Mouse (Mus musculus) heart, embryonic 15.5 days (tissue): ENCODE measurements around the gene Tac2. TPM values are rescaled to one million over a fixed set of nuclear protein-coding genes. Genes with fewer than 3 reads are reported as not detected.

Experiments
- ATAC-seq: fragments of 200-750 bp; cut with Nextera tagmentation; replicated peaks from 2 replicates; pipeline ENCODE4 v1.8.0; 2017; ENCODE audit warnings: low read depth, moderate TSS enrichment; ENCODE audit not compliant: insufficient number of reproducible peaks, insufficient read depth, low FRiP score
- H3K27ac ChIP-seq: fragments of 300-500 bp; sonication (generic); 2 replicates; pipeline ENCODE4 v1.5.1; 2015; ENCODE audit warnings: mild to moderate bottlenecking, inconsistent platforms
- H3K27me3 ChIP-seq: fragments of 300-500 bp; sonication (generic); 2 replicates; pipeline ENCODE4 v1.6.1; 2015; ENCODE audit warnings: inconsistent platforms
- H3K36me3 ChIP-seq: fragments of 300-500 bp; sonication (generic); 2 replicates; pipeline ENCODE4 v1.6.1; 2015; ENCODE audit warnings: mild to moderate bottlenecking, inconsistent platforms
- H3K4me1 ChIP-seq: fragments of 300-500 bp; sonication (generic); replicated peaks from 2 replicates; pipeline ENCODE4 v1.6.1; 2015; ENCODE audit warnings: inconsistent platforms
- H3K4me2 ChIP-seq: fragments of 300-500 bp; sonication (generic); 2 replicates; pipeline ENCODE4 v1.6.1; 2015; ENCODE audit warnings: inconsistent platforms, mild to moderate bottlenecking, moderate library complexity
- H3K4me3 ChIP-seq: fragments of 300-500 bp; sonication (generic); 2 replicates; pipeline ENCODE4 v1.5.1; 2015; ENCODE audit warnings: mild to moderate bottlenecking, inconsistent platforms
- H3K9ac ChIP-seq: fragments of 300-500 bp; sonication (generic); 2 replicates; pipeline ENCODE4 v1.6.1; 2015; ENCODE audit warnings: mild to moderate bottlenecking, inconsistent platforms
- H3K9me3 ChIP-seq: fragments of 300-500 bp; sonication (generic); replicated peaks from 2 replicates; pipeline ENCODE4 v1.6.1; 2016; ENCODE audit warnings: inconsistent platforms
- WGBS: fragments of 180-500 bp; shearing (Covaris S2); methylation state at CpG from one replicate; pipeline ENCODE4 v1.1.7; 2015; ENCODE audit warnings: mixed read lengths; 5-methylcytosine and 5-hydroxymethylcytosine counted together
- polyA plus RNA-seq: library from polyadenylated mRNA; unstranded; fragments of >200 nt; fragmentation: Nextera tagmentation; extraction: Ambion mirVana; gene quantifications from 2 replicates; pipeline ENCODE4 v1.2.1, GENCODE M21; 2015

Gene Tac2
- polyA plus RNA-seq, 1 experiment from 2014 or later: 0.64 TPM

GRCm38 (mm10) chr10:127744661-127745060 lies 20.4 kb downstream of the Tac2 start:
- H3K9ac ChIP-seq: no peak overlapping the region
- peaks cover 37% of the 10 kb centered on the region for H3K36me3 ChIP-seq
- WGBS: 66% methylated on average over 5 of the region's 5 CpGs
- H3K4me3 ChIP-seq: no peak overlapping the region
- no peaks in the 10 kb centered on the region for H3K9me3 ChIP-seq
- H3K4me1 ChIP-seq: peaks cover 21% of the 10 kb centered on the region
- H3K4me2 ChIP-seq: no peak overlapping the region
- H3K27me3 ChIP-seq: no peaks in the 10 kb centered on the region
- ATAC-seq: no peak
- no peak overlapping the region for H3K27ac ChIP-seq

GRCm38 (mm10) chr10:127745886-127746285 lies 21.6 kb downstream of the Tac2 start:
- 71% methylated on average over 5 of the region's 5 CpGs for WGBS
- H3K4me1 ChIP-seq: peaks cover 17% of the 10 kb centered on the region
- no peaks in the 10 kb centered on the region for H3K27me3 ChIP-seq
- no peak for ATAC-seq
- peaks cover 37% of the 10 kb centered on the region for H3K36me3 ChIP-seq
- no peak overlapping the region for H3K9ac ChIP-seq
- no peak overlapping the region for H3K27ac ChIP-seq
- H3K9me3 ChIP-seq: no peaks in the 10 kb centered on the region
- no peak overlapping the region for H3K4me2 ChIP-seq
- H3K4me3 ChIP-seq: no peak overlapping the region

DNA sequence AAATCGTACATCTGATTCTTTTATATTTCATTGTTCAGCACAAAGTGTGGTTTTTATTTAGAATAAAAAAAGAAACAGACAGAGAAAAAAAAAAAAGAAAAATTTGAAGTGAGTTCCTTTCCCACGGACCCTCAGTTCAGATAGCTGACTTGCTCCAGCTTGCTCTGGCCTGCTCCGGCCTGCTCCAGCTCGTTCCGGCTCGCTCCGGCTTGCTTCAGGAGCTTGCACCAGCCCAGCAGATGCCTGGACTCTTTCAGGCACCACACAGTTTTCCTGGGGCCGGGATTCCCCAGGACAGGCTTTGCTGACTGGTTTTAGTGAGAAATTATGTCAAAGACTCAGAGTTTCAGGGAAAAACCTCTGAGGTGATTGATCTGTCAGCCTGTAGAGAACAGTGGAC lies 23.0 kb downstream of the Tac2 start:
- peaks cover 28% of the 10 kb centered on the region; the same call in 1 of the 2 replicates for H3K36me3 ChIP-seq
- H3K27ac ChIP-seq: no peak overlapping the region
- no peak overlapping the region for H3K4me3 ChIP-seq
- no peaks in the 10 kb centered on the region for H3K9me3 ChIP-seq
- WGBS: 80% methylated on average over 8 of the region's 8 CpGs
- no peak overlapping the region for H3K9ac ChIP-seq
- no peaks in the 10 kb centered on the region for H3K27me3 ChIP-seq
- H3K4me2 ChIP-seq: peak overlapping the region; percentile 66; the same call in 1 of the 2 replicates
- peaks cover 17% of the 10 kb centered on the region for H3K4me1 ChIP-seq
- ATAC-seq: no peak

DNA sequence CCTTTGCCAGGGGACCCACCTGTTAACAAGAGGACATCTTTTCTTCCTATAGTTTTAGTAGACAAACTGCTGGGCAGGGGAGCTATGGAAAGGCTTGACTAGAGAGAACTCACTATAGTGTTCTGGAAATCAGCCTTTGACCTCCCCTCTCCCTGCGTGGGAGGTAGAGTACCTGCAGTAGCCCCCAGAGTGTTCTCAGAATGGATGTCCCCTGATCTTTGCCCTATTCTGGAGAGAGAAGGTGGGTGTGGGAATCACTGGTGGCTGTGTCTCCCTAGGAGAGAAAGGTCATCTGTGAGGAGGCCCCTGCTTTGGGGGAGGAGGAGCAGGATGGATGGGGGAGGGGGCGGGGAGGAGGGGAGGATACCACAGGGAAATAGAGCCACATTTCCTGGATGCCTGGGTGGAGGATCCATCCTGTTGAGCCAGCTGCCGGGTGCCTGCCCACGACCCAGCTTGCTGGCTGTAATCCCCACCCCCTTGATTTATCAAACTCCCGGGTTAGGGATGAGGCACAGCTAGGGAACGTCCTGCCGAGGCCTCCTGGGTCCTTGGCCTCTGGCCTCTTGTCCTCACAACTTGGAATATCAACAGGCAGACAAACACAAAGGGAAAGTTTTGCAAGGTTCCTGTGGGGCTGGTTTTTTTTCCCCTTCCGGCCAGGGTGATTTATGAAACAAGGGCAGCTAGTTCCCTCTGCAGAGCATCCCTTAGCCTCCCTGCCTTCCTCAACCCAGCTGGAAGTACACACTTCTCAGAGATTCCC lies 24.8 kb downstream of the Tac2 start:
- Histone ChIP-seq H3K9me3 (no peaks in the 10 kb centered on the region), H3K4me1 (peaks cover 17% of the 10 kb centered on the region), H3K36me3 (peaks cover 11% of the 10 kb centered on the region; the same call in 1 of the 2 replicates), H3K4me2 (peak overlapping the region; percentile 66), H3K4me3 (peak overlapping the region; percentile 50), H3K27me3 (no peaks in the 10 kb centered on the region), H3K9ac (no peak overlapping the region; the same call in 1 of the 2 replicates), H3K27ac (peak overlapping the region; percentile 63)
- 11% methylated on average over 8 of the region's 8 CpGs for WGBS
- no peak for ATAC-seq

- H3K9me3 ChIP-seq: no peaks in the 10 kb centered on the region
- peak overlapping the region; percentile 50 for H3K4me3 ChIP-seq
- H3K27me3 ChIP-seq: no peaks in the 10 kb centered on the region
- H3K4me1 ChIP-seq: peaks cover 29% of the 10 kb centered on the region
- H3K27ac ChIP-seq: peak overlapping the region; percentile 63
- 42% methylated on average over 24 of the region's 24 CpGs for WGBS
- peaks cover 5% of the 10 kb centered on the region; the same call in 1 of the 2 replicates for H3K36me3 ChIP-seq
- peak overlapping the region; percentile 40; the same call in 1 of the 2 replicates for H3K9ac ChIP-seq
- ATAC-seq: no peak
- H3K4me2 ChIP-seq: peak overlapping the region; percentile 66
Measured at GRCm38 (mm10) chr10:127750136-127750777, 26.0 kb downstream of the Tac2 start.

DNA sequence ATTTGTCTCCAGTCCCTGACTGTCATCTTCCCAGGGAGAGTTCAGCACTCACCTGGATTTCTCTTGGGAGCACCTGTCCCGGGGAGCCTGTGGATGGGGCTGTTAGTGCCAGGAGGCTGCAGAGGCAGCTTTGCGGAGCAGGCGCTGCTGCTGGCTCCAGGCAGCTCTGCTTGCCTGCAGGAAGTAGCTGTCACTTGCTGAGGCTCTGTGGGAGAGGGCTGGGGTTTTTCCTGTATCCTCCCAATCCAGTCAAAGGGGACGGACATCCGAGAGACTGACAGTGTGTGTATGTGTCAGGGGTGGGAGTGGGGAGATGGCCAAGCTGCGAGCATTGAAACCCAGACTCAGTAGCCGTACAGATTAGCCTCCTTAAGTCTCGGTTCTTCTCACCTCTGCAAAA lies 27.3 kb downstream of the Tac2 start, which contains the start of gene Gpr182:
Gpr182 (minus strand) TSS at position 185 of the 400 bp plus-strand sequence.
- peak within 1 kb of the TSS; percentile 50 for H3K4me3 ChIP-seq
- H3K27me3 ChIP-seq: no peaks in the 10 kb centered on the region
- H3K9ac ChIP-seq: peak within 1 kb of the TSS; percentile 40; the same call in 1 of the 2 replicates
- 0 out of 2 replicates have a peak, but pooled peaks have one; percentile 47 for ATAC-seq
- H3K4me1 ChIP-seq: peaks cover 30% of the 10 kb centered on the region
- H3K36me3 ChIP-seq: no peaks in the 10 kb centered on the region; the same call in 1 of the 2 replicates
- peak within 1 kb of the TSS; percentile 63 for H3K27ac ChIP-seq
- 39% methylated on average over 8 of the region's 8 CpGs for WGBS
- H3K9me3 ChIP-seq: no peaks in the 10 kb centered on the region
- peak within 1 kb of the TSS; percentile 66 for H3K4me2 ChIP-seq

GRCm38 (mm10) chr10:127754566-127755166 lies 30.4 kb downstream of the Tac2 start:
- Histone ChIP-seq H3K9ac (no peak overlapping the region), H3K36me3 (no peaks in the 10 kb centered on the region), H3K27ac (peak overlapping the region; percentile 65), H3K9me3 (no peaks in the 10 kb centered on the region), H3K27me3 (no peaks in the 10 kb centered on the region), H3K4me1 (peaks cover 18% of the 10 kb centered on the region), H3K4me3 (no peak overlapping the region), H3K4me2 (no peak overlapping the region)
- 64% methylated on average over 6 of the region's 6 CpGs for WGBS
- ATAC-seq: no peak; the same call in 1 of the 2 replicates

GRCm38 (mm10) chr10:127755246-127755645 lies 31.0 kb downstream of the Tac2 start:
- Histone ChIP-seq H3K9ac (no peak overlapping the region), H3K27ac (peak overlapping the region; percentile 64), H3K4me3 (no peak overlapping the region), H3K36me3 (no peaks in the 10 kb centered on the region), H3K4me2 (no peak overlapping the region), H3K9me3 (no peaks in the 10 kb centered on the region), H3K4me1 (peaks cover 15% of the 10 kb centered on the region), H3K27me3 (no peaks in the 10 kb centered on the region)
- ATAC-seq: no peak
- 41% methylated on average over 3 of the region's 3 CpGs for WGBS

DNA sequence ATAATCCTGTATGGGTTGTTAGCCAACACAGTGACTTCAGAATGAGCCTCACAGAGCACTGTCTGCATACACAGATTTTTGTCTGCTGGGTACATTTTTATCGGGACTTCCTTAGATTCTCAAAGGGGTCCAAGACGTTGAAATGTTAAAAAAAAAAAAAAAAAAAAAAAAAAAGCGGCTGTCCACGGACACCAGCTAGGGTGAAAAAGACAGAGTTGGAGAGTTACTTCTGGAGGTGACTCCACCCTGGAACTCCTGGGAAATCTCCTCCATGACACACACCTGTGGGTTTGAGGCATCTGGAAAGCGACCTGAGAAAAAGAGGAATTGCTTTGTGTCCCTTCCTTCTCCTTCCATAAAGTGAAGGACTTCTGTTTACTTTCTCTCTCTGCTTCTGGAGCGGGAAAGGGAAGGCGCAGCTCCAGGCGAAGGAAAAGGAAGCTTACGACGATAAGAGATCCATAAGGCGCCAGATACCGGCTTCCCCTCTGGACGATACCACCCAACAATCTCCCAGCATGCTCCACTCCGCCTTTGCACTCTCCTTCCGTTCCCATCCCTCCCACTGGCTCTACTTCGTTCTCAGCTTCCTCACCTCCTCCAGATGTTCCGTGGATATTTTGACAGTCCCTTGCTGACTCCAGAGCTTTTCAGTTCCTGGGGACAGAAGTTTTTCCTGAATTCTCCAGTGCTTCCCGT lies 31.6 kb downstream of the Tac2 start:
- Histone ChIP-seq H3K9me3 (no peaks in the 10 kb centered on the region), H3K4me2 (peak overlapping the region; percentile 52), H3K27ac (peak overlapping the region; percentile 64), H3K27me3 (no peaks in the 10 kb centered on the region), H3K9ac (no peak overlapping the region), H3K36me3 (no peaks in the 10 kb centered on the region), H3K4me1 (peaks cover 13% of the 10 kb centered on the region), H3K4me3 (peak overlapping the region; percentile 24)
- ATAC-seq: peak; percentile 61
- 23% methylated on average over 18 of the region's 18 CpGs for WGBS

- Histone ChIP-seq H3K27ac (no peak within 1 kb of the TSS), H3K4me2 (no peak within 1 kb of the TSS), H3K9me3 (no peaks in the 10 kb centered on the region), H3K4me3 (no peak within 1 kb of the TSS), H3K36me3 (no peaks in the 10 kb centered on the region), H3K27me3 (no peaks in the 10 kb centered on the region), H3K4me1 (peaks cover 9% of the 10 kb centered on the region), H3K9ac (no peak within 1 kb of the TSS)
- ATAC-seq: no peak
- WGBS: 61% methylated on average over 9 of the region's 9 CpGs
Measured at GRCm38 (mm10) chr10:127759181-127760110, 35.2 kb downstream of the Tac2 start, which contains the start of the genes Rdh1 and Rdh16f1. TSS of gene Rdh1 (plus strand) at chr10:127759721. TSS of gene Rdh16f1 (plus strand) at chr10:127759787.
